Mouse (Mus musculus) gastrocnemius, postnatal 36 days (tissue): ENCODE data around the gene Vps53. TPM values are rescaled to one million over a fixed set of nuclear protein-coding genes. Genes with fewer than 3 reads are reported as not detected.
A peak's percentile ranks its signal among the peaks of the same experiment; 100 is the strongest.
"Not testable (repeated sequence)": the region's sequence is repeated elsewhere in the genome, so short reads cannot be mapped to it uniquely, and the experiment has no call there.

Experiments used
- DNase-seq, 2 experiments: peaks; one replicate each; pipeline ENCODE4 v3.0.0; 2022
- intact Hi-C: fragments of 180-260 bp; cut with DNase I; formaldehyde crosslinking; loops from one replicate; pipeline ENCODE4 v1.15.1; 2025
- long read RNA-seq, 2 experiments: library from polyadenylated mRNA; stranded (forward); transcript quantifications; one replicate each; pipeline ENCODE4 v2.0.0; 2021
- total RNA-seq, 2 experiments: library from RNA; stranded (reverse); gene quantifications; 2 replicates each; pipeline ENCODE4 v1.2.3; 2021

Gene Vps53
- 10 to 100 TPM; 20.2 TPM for total RNA-seq
- long read RNA-seq, experiment 1, transcript Vps53-201 (22 exons, 2,833 nt): major isoform, 11 of 19 reads
- long read RNA-seq, experiment 1, partial matches to known transcripts: 2 of 19 reads
- long read RNA-seq, experiment 1, other reads (novel, unspliced or antisense): 1 of 19 reads
- long read RNA-seq, experiment 2, transcript Vps53-201 (22 exons, 2,833 nt): major isoform, 6 of 15 reads
- long read RNA-seq, experiment 2, partial matches to known transcripts: 5 of 15 reads
- long read RNA-seq, experiment 2, other reads (novel, unspliced or antisense): 2 of 15 reads

GRCm38 (mm10) chr11:76179495-76180145 lies at the start of gene Vps53, which contains the start of gene Fam57a:
Gene Vps53, minus strand, starts transcription at chr11:76179647.
Gene Fam57a, plus strand, starts transcription at chr11:76179671.
- intact Hi-C loops: no loop called here
- DNase-seq: peak; percentile 83 to 85

DNA sequence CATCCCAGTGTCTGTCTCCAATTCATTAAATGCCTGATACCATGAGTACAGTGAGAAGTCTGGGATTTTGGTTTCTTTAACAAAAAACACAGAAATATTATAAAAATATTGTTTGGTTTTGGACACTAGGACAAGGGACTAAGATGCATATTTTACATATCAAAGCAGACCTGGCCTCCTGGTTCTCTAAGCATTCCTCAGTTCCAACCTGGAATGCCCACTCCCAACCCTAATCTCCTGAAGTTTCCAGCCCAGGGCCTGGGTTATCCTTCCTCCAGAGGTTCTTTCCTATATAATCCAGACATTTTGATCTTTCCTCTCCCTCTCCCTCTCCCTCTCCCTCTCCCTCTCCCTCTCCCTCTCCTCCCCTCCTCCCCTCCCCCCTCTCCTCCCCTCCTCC lies 45.6 kb upstream of the Vps53 start:
- intact Hi-C loops: loop anchor here (10.0 kb wide), 1 partner anchor 440 kb away; no protein-coding TSS in a partner anchor
- DNase-seq: no peak

DNA sequence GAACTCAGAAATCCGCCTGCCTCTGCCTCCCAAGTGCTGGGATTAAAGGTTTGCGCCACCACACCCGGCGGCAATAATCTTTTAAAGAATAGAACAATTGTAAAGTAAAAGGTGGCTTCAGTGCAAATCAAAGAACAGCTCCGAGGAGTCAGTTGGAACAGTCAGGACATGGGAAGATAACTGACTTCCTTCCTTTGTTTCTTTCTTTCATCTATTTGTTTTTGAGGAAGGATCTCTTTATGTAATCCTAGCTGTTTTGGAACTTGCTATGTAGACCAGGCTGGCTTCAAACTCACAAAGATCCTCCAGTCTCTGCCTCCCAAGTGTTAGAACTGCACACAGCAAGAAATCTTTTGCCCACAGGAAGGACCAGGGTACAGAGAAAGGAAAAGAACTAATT lies 45.2 kb upstream of the Vps53 start:
- DNase-seq: no peak
- intact Hi-C loops: loop anchor here (10.0 kb wide), 1 partner anchor 440 kb away; no protein-coding TSS in a partner anchor

- peak; percentile 92 to 94 for DNase-seq
- intact Hi-C loops: no loop called here
Measured at GRCm38 (mm10) chr11:76217390-76217800, 37.9 kb upstream of the Vps53 start, which contains the start of the genes Dbil5 and Gemin4. Gene Dbil5, plus strand, starts transcription at chr11:76217608. Gene Gemin4, minus strand, starts transcription at chr11:76217664.

- intact Hi-C loops: no loop called here
- peak in 1 of 2 experiments; percentile 30 for DNase-seq
Measured at GRCm38 (mm10) chr11:76216681-76217389, 37.4 kb upstream of the Vps53 start.

DNA sequence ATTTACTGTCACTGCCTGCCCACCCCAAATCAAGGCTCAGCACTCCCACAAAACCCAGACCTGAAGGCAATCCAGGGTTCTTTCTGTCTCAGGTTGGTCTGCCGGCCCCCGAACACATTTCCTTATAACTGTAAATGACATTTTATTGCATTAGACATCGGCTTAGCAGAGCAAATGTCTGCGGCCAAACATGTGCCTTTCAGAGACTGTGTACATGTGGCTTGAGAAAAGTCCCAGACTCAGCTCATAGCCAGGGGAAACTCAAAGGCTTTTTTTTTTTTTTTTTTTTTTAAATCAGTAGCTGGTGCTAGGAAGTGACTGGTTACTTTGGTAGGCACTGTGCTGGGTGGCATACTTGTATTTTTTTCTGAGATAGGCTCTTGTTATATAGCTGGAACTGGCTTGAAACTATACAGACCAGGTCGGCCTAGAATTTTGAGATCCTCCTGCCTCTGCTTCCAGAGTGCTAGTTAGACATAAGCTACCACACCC lies 36.6 kb upstream of the Vps53 start:
- intact Hi-C loops: no loop called here
- DNase-seq: no peak

- no peak for DNase-seq
- intact Hi-C loops: no loop called here
Measured at GRCm38 (mm10) chr11:76215011-76215410, 35.6 kb upstream of the Vps53 start.

DNA sequence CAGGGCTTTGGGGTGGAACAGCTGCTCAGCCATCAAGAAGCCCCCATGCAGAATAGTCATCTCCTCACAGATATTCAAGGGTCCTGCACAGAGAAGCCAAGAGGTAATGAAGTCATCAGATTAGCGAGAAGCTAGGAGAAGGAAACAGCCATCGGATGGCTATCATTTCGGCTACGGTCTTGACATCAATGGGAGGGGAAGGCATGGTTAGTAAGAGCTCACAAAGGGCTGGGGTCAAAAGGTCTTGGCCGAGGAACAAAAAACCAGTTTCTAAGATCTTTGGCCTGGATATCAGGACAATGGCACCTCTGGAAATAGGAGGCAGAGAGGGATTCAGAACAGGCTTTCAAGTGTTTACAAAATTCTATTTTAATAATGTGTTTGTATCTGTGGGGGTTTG lies 34.4 kb upstream of the Vps53 start:
- DNase-seq: no peak
- intact Hi-C loops: no loop called here

- DNase-seq: peak in 1 of 2 experiments; percentile 25
- intact Hi-C loops: not testable (repeated sequence)
Measured at GRCm38 (mm10) chr11:76211595-76211994, 32.1 kb upstream of the Vps53 start.

DNA sequence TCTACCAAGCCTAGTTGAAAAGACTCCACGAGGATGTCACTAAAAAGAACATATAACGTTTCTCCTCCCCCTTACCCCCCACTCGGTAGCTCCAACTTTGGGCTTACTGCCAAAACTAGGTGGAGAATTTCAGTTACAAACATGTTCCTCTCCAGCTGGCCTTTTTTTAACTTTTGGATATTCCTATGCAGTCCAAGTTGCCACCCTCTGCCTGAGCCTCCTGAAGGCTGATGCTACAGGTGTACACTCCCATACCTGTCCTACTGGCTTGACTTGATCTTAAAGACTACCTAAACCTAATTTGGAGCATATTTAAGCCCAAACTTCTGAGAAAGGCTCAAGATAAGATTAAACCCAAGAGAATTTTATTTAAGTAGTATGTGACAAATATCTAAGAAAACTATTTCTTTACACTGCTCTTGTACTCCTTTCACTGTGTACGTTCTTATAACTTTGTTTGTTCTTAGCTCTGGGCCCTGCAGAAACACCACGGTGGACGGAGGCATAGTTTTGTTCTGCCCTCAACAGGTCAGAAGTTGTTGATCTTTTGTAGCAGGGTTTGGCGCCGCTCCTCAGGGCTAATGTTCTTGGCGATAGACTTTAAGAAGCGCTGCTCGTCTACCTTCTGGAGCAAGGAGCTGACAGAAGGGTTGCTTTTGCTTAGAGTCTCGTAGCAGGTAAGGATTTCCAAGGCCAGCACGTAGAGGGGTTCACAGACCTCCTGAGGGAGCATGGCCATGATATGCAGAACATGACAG lies 31.0 kb upstream of the Vps53 start:
- DNase-seq: no peak
- intact Hi-C loops: no loop called here

DNA sequence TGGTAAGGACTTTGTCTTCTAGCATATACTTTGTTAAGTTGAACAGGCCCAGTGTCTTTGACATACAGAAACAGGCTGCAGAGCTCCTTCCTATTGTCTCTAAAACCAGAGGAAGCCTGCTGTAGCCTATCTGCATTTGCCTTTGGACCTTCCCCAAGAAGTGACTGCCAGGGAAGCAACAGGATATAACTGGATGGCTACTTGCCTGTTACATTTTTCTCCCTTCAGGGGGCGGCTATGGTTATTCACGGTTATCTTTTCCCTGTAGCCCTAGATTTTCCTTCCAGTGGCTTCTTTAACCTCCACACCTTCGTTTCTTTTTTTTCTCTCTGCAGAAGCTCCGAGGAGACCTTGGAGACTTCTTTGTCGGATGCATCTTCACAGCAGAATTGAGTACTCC lies 27.3 kb upstream of the Vps53 start:
- DNase-seq: no peak
- intact Hi-C loops: no loop called here

DNA sequence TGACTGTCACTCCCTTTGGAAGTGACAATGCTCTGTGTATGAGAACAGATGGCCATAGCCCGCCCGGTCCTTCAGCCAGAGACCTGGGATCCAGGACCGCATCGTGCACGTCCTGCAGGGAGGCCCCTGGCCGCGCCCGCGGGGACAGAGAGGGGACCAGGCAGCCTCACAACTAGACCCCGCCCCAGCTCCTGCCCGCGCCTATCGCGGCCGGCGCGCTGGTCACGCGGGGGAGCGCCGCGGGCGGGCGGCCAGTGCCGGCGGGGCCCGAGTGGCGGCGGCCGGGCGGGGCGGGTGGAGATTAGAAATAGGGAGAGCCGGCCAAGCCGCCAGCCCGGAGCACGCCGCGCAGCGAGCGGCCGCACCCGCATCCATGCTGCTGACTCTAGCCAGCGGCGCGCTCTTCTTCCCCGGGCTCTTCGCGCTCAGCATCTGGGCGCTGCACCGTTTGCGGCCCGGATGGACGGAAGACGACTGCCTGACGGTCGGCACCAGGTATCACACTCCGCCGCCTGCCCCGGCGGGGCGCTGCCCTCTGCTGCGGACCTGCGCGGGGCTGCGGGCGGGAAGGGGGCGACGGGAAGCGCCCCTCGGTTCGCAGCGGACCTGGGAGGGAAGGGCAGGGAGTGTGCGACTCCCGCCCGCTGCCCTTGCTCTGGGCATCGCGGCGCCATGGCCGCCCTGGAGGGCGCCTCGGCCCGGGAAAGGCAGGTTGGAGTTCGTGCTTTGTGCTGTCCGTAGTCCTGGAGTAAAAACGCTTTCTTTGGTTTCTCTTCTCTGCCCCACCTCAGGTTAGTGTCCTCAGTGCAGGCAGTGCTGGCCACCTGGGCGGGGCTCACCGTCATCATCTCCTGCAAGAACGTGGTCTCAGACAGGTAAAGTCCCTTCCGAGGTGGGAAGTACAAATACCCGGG lies 22.6 kb upstream of the Vps53 start:
- peak; percentile 77 to 86 for DNase-seq
- intact Hi-C loops: no loop called here

DNA sequence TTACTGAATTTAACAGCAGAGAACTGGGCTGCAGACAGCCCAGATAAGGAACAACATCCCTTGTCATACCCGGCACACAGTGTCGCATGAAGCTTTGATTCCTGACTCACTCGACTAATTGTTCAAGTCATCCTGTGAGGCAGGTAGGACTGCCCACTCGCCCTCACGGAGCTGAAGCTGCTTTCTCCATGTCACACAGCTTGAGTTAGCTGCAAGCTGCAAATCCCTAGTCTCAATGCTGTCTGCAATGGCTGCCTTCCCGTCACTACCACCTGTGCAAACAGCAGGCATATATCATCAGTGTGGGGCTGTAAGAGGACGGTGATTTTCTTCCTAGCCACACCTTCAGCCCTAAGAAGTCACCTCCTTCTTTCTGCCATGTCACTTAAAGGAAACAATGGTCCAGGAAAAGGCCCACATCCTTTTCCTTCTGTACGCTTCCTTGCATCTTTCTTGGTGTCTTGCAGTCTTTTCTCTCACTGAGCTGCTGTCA lies 17.6 kb upstream of the Vps53 start:
- intact Hi-C loops: no loop called here
- DNase-seq: no peak

DNA sequence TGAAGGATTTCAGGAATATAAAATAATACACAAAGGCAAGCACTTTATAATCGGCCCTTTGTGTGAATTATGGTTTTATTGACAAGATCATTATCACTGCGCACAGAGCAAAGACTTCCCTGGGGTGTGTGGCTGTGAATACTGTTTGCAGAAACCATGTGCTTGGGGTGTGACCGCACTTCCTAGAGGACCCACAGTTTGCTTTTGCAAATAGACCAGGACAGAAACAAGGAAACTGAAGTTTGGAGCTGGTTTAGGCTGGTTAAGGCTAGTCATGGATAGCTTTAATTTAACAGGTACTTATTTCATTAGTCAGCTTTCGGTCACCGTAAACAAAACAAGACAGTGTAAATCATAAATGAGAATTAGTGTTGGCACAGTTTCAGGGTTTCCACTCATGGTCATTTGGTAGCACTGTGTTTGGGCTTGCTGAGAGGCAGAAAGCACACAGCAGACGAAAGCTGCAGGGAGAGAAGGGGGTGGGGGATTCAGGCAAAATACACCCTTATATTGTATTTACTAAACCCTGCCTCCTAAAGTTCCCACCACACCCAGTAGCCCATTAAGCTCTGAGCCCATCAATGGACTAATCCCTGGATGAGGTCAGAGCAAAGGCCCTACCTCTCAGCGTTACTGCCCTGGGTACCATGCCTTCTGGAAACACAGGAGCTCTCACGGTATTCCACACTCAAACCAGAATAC lies 17.0 kb upstream of the Vps53 start:
- DNase-seq: no peak
- intact Hi-C loops: no loop called here

- intact Hi-C loops: no loop called here
- DNase-seq: no peak
Measured at GRCm38 (mm10) chr11:76186908-76187307, 7.5 kb upstream of the Vps53 start.

- intact Hi-C loops: no loop called here
- no peak for DNase-seq
Measured at GRCm38 (mm10) chr11:76183745-76184144, 4.3 kb upstream of the Vps53 start.

- intact Hi-C loops: no loop called here
Measured at GRCm38 (mm10) chr11:76180146-76180540, 696 bp upstream of the Vps53 start.

GRCm38 (mm10) chr11:76178726-76179494 lies 537 bp downstream of the Vps53 start:
- intact Hi-C loops: no loop called here
- DNase-seq: no peak

More at GRCm38 (mm10) chr11:76180146-76180540, 696 bp upstream of the Vps53 start:
- DNase-seq: no peak
